13 mouse cellular contexts compared by ENCODE assay signal in genomic region chr8:73135397-73135796, GRCm38 (mm10).
"Had no signal": no experiment of that assay in that cellular context is flagged by ENCODE, and none has a peak within 500 bp of the region (broad histone marks: within the 10 kb centered on the region; RNA-seq: fewer than 3 reads in every experiment).

No protein-coding gene starts in this region.

- ATAC-seq: liver, embryonic 12.5 days had no signal

- H3K4me3 ChIP-seq: left cerebral cortex, adult 2 months; limb, embryonic 15.5 days; liver, embryonic 12.5 days; megakaryocyte, embryonic 14.5 days; midbrain, embryonic 15.5 days; neural tube, embryonic 12.5 days had no signal

- H3K27ac ChIP-seq: left cerebral cortex, adult 2 months; limb, embryonic 15.5 days; liver, embryonic 12.5 days; macrophage; midbrain, embryonic 15.5 days; neural tube, embryonic 12.5 days; stomach, postnatal 0 days had no signal

- DNase-seq: kidney, postnatal 25 days; lung, embryonic 14.5 days; lung, postnatal 10 days; thymus, postnatal 4 days had no signal

- H3K36me3 ChIP-seq: liver, embryonic 12.5 days; midbrain, embryonic 15.5 days had no signal

- H3K9ac ChIP-seq: limb, embryonic 15.5 days; liver, embryonic 12.5 days; lung, embryonic 14.5 days; midbrain, embryonic 15.5 days; neural tube, embryonic 12.5 days had no signal

- H3K9me3 ChIP-seq: limb, embryonic 15.5 days; liver, embryonic 12.5 days; megakaryocyte, embryonic 14.5 days; midbrain, embryonic 15.5 days; neural tube, embryonic 12.5 days had no signal

- H3K27me3 ChIP-seq: limb, embryonic 15.5 days; liver, embryonic 12.5 days; megakaryocyte, embryonic 14.5 days; midbrain, embryonic 15.5 days; neural tube, embryonic 12.5 days had no signal

- H3K4me2 ChIP-seq: limb, embryonic 15.5 days; liver, embryonic 12.5 days; lung, embryonic 14.5 days; midbrain, embryonic 11.5 days; midbrain, embryonic 15.5 days; neural tube, embryonic 12.5 days had no signal

- H3K4me1 ChIP-seq: limb, embryonic 15.5 days; liver, embryonic 12.5 days; megakaryocyte, embryonic 14.5 days; midbrain, embryonic 15.5 days; neural tube, embryonic 12.5 days had no signal
